Mouse (Mus musculus) embryonic fibroblast, embryonic 13.5 days (primary cell): ENCODE results near the gene Gdf10.

ENCODE experiments used
- CTCF ChIP-seq: IDR thresholded peaks from 2 replicates; pipeline ENCODE4 v1.5.1; 2011; ENCODE audit warnings: mild to moderate bottlenecking, control low read depth, low read length, moderate library complexity, borderline replicate concordance; ENCODE audit not compliant: insufficient read depth
- POLR2A ChIP-seq: IDR thresholded peaks from 2 replicates; pipeline ENCODE4 v1.6.1; 2011; ENCODE audit warnings: low read depth, mild to moderate bottlenecking, control low read depth, low read length, moderate library complexity

- TF ChIP-seq POLR2A = no peak
- no peak for TF ChIP-seq CTCF
Observed at GRCm38 (mm10) chr14:33913727-33914126, 9.7 kb upstream of the Gdf10 start.
